ENCODE assay signal across 8 mouse cellular contexts in genomic region chr11:35838345-35839338, GRCm38 (mm10). TPM values are rescaled to one million over a fixed set of nuclear protein-coding genes. Genes with fewer than 3 reads are reported as not detected.
DNase-seq lines count a peak whose midpoint lies in the region; ATAC-seq and TF ChIP-seq lines count a peak whose summit lies in the region.

No protein-coding gene starts in this region.

- H3K9me3 ChIP-seq in hindbrain, postnatal 0 days (ENCODE audit: low read length): no peaks in the 10 kb centered on the region

- peak overlapping the region; percentile 52 for H3K4me2 ChIP-seq in hindbrain, postnatal 0 days (ENCODE audit: low read depth, low read length)

- H3K36me3 ChIP-seq in hindbrain, postnatal 0 days (ENCODE audit: insufficient read depth, low read length): peaks cover 5% of the 10 kb centered on the region; the same call in 1 of the 2 replicates

- intact Hi-C loops in gastrocnemius, adult 2 months (cut with DNase I): loop anchor here (10.0 kb wide), 1 partner anchor 1004 kb away; the partner anchor contains the start of gene Spdl1

- TF ChIP-seq CTCF in gastrocnemius, adult 2 months (IDR thresholded peaks at IDR 0.05): no peak
- no peak for TF ChIP-seq CTCF in hindbrain, postnatal 0 days (IDR thresholded peaks at IDR 0.05; ENCODE audit: low read depth)

- peak overlapping the region; percentile 64 for H3K4me3 ChIP-seq in gastrocnemius, adult 2 months
- H3K4me3 ChIP-seq in hindbrain, postnatal 0 days (ENCODE audit: low read length): peak overlapping the region; percentile 19; the same call in 1 of the 2 replicates

- H3K27me3 ChIP-seq in hindbrain, postnatal 0 days (ENCODE audit: insufficient read depth, low read length): no peaks in the 10 kb centered on the region

- peak overlapping the region; percentile 24; the same call in 1 of the 2 replicates for H3K9ac ChIP-seq in hindbrain, postnatal 0 days (replicated peaks; ENCODE audit: low read length)

- 16% methylated on average over 28 of the region's 28 CpGs for WGBS in hindbrain, postnatal 0 days

- peak; percentile 77 for ATAC-seq in hindbrain, postnatal 0 days

- DNase-seq in T-cell, adult 2 months (ENCODE audit: low spot score): peak; percentile 80
- DNase-seq in cerebellum, postnatal 4 days (ENCODE audit: low spot score in 2 of 2): peak; percentile 60 to 76
- peak; percentile 96 for DNase-seq in gastrocnemius, adult 2 months
- DNase-seq in hindbrain, postnatal 0 days (ENCODE audit: low spot score): peak; percentile 84
- DNase-seq in left cerebral cortex, adult 18-20 months (ENCODE audit: low spot score in 2 of 2): peak; percentile 75 to 76
- peak; percentile 92 for DNase-seq in lung, postnatal 4 days
- peak; percentile 93 for DNase-seq in retina, postnatal 1 day
- DNase-seq in thymus, postnatal 4 days: peak; percentile 83

- H3K27ac ChIP-seq in gastrocnemius, adult 2 months: peak overlapping the region; percentile 83
- H3K27ac ChIP-seq in hindbrain, postnatal 0 days: no peak overlapping the region

- peaks cover 1% of the 10 kb centered on the region; the same call in 1 of the 2 replicates for H3K4me1 ChIP-seq in hindbrain, postnatal 0 days (ENCODE audit: insufficient read depth, low read length)

RNA-seq across cellular contexts. Expression of gene Rars, which starts 4.3 kb away (rescaled TPM):
- 10 to 100 TPM; 40.7 to 43.1 TPM for total RNA-seq in gastrocnemius, adult 2 months (2021)
- total RNA-seq in hindbrain, postnatal 0 days (2014; rRNA removed): 27.4 and 30.0 TPM in 2 replicates
- polyA plus RNA-seq in hindbrain, postnatal 0 days (2015; fragmentation: Nextera tagmentation; extraction: Ambion mirVana): 56.6 and 58.7 TPM in 2 replicates
- total RNA-seq in left cerebral cortex, adult 18-20 months (2021): 10 to 100 TPM; 44.5 to 49.0 TPM

RNA-seq across cellular contexts. Expression of gene Fbll1, which starts 40.0 kb away (rescaled TPM):
- total RNA-seq in gastrocnemius, adult 2 months (2021): not detected
- total RNA-seq in hindbrain, postnatal 0 days (2014; rRNA removed): 64.1 and 65.2 TPM in 2 replicates
- polyA plus RNA-seq in hindbrain, postnatal 0 days (2015; fragmentation: Nextera tagmentation; extraction: Ambion mirVana): 30.4 and 35.0 TPM in 2 replicates
- total RNA-seq in left cerebral cortex, adult 18-20 months (2021): 10 to 100 TPM; 39.0 to 41.7 TPM

Comparison
In these comparisons a context has a peak if more than half of its experiments do, and no peak if none do; other contexts are left out.
1. RNA of gene Fbll1, which starts 40.0 kb away (total RNA-seq): 64.1 to 65.2 TPM in hindbrain, postnatal 0 days and 39.0 to 41.7 TPM in left cerebral cortex, adult 18-20 months; not detected in gastrocnemius, adult 2 months; every median in the first group is over 10 times any median in the second.
2. Peak in every context shown above with its lines, with median percentiles within 50 percentile points of each other: DNase-seq.